Mouse (Mus musculus) heart, postnatal 0 days (tissue): Measurements from ENCODE around the gene Rab10.

Experiments
- CTCF ChIP-seq: IDR thresholded peaks from 2 replicates; pipeline ENCODE4 v1.5.1; 2016; ENCODE audit warnings: antibody characterized with exemption, control low read depth, low read depth
- EP300 ChIP-seq: IDR thresholded peaks from 2 replicates; pipeline ENCODE4 v1.6.1; 2016; ENCODE audit warnings: antibody characterized with exemption, low read depth

DNA sequence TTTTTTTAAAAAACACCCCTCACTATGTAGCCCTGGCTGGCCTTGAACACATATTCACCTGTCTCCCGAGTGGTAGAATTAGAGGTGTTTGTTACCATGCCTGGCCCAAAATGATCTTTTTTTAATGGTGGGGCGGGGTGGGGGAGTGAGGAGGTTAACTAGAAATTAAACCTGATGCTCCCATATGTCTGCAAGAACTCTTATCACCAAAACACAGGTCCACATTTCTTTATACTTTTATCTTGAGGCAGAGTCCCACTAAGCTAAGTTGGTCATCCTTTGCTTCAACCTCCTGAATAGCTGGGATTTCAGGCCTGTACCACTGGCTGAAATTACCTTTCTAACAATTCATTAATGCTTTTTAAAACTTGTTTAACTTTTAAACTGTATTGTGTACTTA lies 13.7 kb downstream of the Rab10 start:
- TF ChIP-seq CTCF: no peak
- no peak for TF ChIP-seq EP300
